In genomic region chr9:103072204-103072599, GRCm38 (mm10) we compare ENCODE assay signal across 17 mouse cellular contexts. TPM values are rescaled to one million over a fixed set of nuclear protein-coding genes. Genes with fewer than 3 reads are reported as not detected.
DNase-seq lines count a peak whose midpoint lies in the region; ATAC-seq lines count a peak whose summit lies in the region.
"Had no signal": no experiment of that assay in that cellular context is flagged by ENCODE, and none has a peak within 500 bp of the region (broad histone marks: within the 10 kb centered on the region; RNA-seq: fewer than 3 reads in every experiment).

No protein-coding gene starts in this region.

- H3K9me3 ChIP-seq in kidney, embryonic 16.5 days (ENCODE audit: low read length), result no peaks in the 10 kb centered on the region
- H3K9me3 ChIP-seq in lung, embryonic 16.5 days (ENCODE audit: control insufficient read depth, low read length), result 0 out of 2 replicates have a peak, but pooled peaks cover 3% of the 10 kb centered on the region
- H3K9me3 ChIP-seq: embryonic facial prominence, embryonic 12.5 days; forebrain, embryonic 15.5 days; heart, embryonic 10.5 days; hindbrain, embryonic 13.5 days had no signal

- no peak overlapping the region for H3K4me3 ChIP-seq in kidney, embryonic 16.5 days (ENCODE audit: low read length)
- no peak overlapping the region for H3K4me3 ChIP-seq in lung, embryonic 16.5 days (ENCODE audit: low read length)
- H3K4me3 ChIP-seq: embryonic facial prominence, embryonic 12.5 days; forebrain, embryonic 15.5 days; heart, embryonic 10.5 days; hindbrain, embryonic 13.5 days had no signal

- ATAC-seq in kidney, embryonic 16.5 days (ENCODE audit: low FRiP score, low TSS enrichment), result no peak
- no peak for ATAC-seq in lung, embryonic 16.5 days (ENCODE audit: low read depth)
- ATAC-seq: activated CD4-positive, CD25-positive, alpha-beta regulatory T cell, adult 4 months; forebrain, embryonic 15.5 days; hindbrain, postnatal 0 days had no signal

- WGBS in kidney, embryonic 16.5 days, result 78% methylated on average over 6 of the region's 6 CpGs
- 88% methylated on average over 6 of the region's 6 CpGs for WGBS in lung, embryonic 16.5 days

- peaks cover 14% of the 10 kb centered on the region; the same call in 1 of the 2 replicates for H3K4me1 ChIP-seq in kidney, embryonic 16.5 days (ENCODE audit: insufficient read depth, low read length)
- H3K4me1 ChIP-seq in lung, embryonic 16.5 days (replicated peaks; ENCODE audit: control insufficient read depth, insufficient read depth, low read length), result peaks cover 17% of the 10 kb centered on the region
- H3K4me1 ChIP-seq: embryonic facial prominence, embryonic 12.5 days; heart, embryonic 10.5 days; hindbrain, embryonic 13.5 days had no signal

- H3K36me3 ChIP-seq in kidney, embryonic 16.5 days (ENCODE audit: insufficient read depth, low read length), result no peaks in the 10 kb centered on the region
- 0 out of 2 replicates have a peak, but pooled peaks cover 2% of the 10 kb centered on the region for H3K36me3 ChIP-seq in lung, embryonic 16.5 days (ENCODE audit: control insufficient read depth, insufficient read depth, low read length)
- H3K36me3 ChIP-seq: embryonic facial prominence, embryonic 12.5 days; forebrain, embryonic 15.5 days; heart, embryonic 10.5 days; hindbrain, embryonic 13.5 days had no signal

- DNase-seq in cerebellum, adult 9-11 months, result peak; percentile 22
- no peak for DNase-seq in cerebellum, adult 18-20 months
- no peak for DNase-seq in kidney, postnatal 25 days
- DNase-seq in lung, postnatal 25 days (ENCODE audit: low spot score), result no peak
- DNase-seq: cerebellum, adult 11 months; gastrocnemius, postnatal 36 days; heart, adult 18-20 months; heart, postnatal 10 days had no signal

- no peaks in the 10 kb centered on the region for H3K27me3 ChIP-seq in kidney, embryonic 16.5 days (ENCODE audit: insufficient read depth, low read length)
- H3K27me3 ChIP-seq in lung, embryonic 16.5 days (ENCODE audit: control insufficient read depth, insufficient read depth, low read depth, low read length), result no peaks in the 10 kb centered on the region
- H3K27me3 ChIP-seq: embryonic facial prominence, embryonic 12.5 days; forebrain, embryonic 15.5 days; hindbrain, embryonic 13.5 days; Patski had no signal

- H3K9ac ChIP-seq in kidney, embryonic 16.5 days (replicated peaks; ENCODE audit: low read length), result no peak overlapping the region
- H3K9ac ChIP-seq in lung, embryonic 16.5 days (ENCODE audit: low read length), result no peak overlapping the region
- H3K9ac ChIP-seq: embryonic facial prominence, embryonic 12.5 days; forebrain, embryonic 15.5 days; hindbrain, embryonic 13.5 days had no signal

- peak overlapping the region; percentile 43; the same call in 1 of the 2 replicates for H3K27ac ChIP-seq in kidney, embryonic 16.5 days (ENCODE audit: low read length)
- peak overlapping the region; percentile 62 for H3K27ac ChIP-seq in lung, embryonic 16.5 days (ENCODE audit: low read length)
- H3K27ac ChIP-seq: embryonic facial prominence, embryonic 12.5 days; forebrain, embryonic 15.5 days; heart, embryonic 10.5 days; hindbrain, embryonic 13.5 days; hindbrain, postnatal 0 days had no signal

- H3K4me2 ChIP-seq in kidney, embryonic 16.5 days (replicated peaks; ENCODE audit: low read depth, low read length), result no peak overlapping the region
- no peak overlapping the region for H3K4me2 ChIP-seq in lung, embryonic 16.5 days (ENCODE audit: low read depth, low read length)
- H3K4me2 ChIP-seq: embryonic facial prominence, embryonic 12.5 days; forebrain, embryonic 15.5 days; hindbrain, embryonic 13.5 days had no signal

RNA-seq across cellular contexts. Expression of gene Rab6b, which starts 39.4 kb away (rescaled TPM):
- 5.2 and 6.1 TPM in 2 replicates for polyA plus RNA-seq in kidney, embryonic 16.5 days (2015; fragmentation: Nextera tagmentation; extraction: Ambion mirVana)
- polyA plus RNA-seq in lung, embryonic 16.5 days (2015; fragmentation: Nextera tagmentation; extraction: Ambion mirVana), result 3.3 and 3.6 TPM in 2 replicates
